Mouse (Mus musculus): Measurements from ENCODE around the gene Endod1. TPM values are rescaled to one million over a fixed set of nuclear protein-coding genes. Genes with fewer than 3 reads are reported as not detected.

Gene Endod1
- polyA plus RNA-seq, 2 experiments from 2014 or later: 23.0 to 31.9 TPM

GRCm38 (mm10) chr9:14313968-14314367 lies 67.3 kb downstream of the Endod1 start:
- no peak for ATAC-seq

- no peak for ATAC-seq
Observed at GRCm38 (mm10) chr9:14307341-14307740, 74.0 kb downstream of the Endod1 start.

GRCm38 (mm10) chr9:14304262-14304968 lies 76.9 kb downstream of the Endod1 start:
- ATAC-seq: no peak

Other genes starting within 250 kb of the Endod1 start
- 10 to 100 TPM; 18.5 to 25.4 TPM for gene Sesn3, start 106.4 kb downstream of the Endod1 start, polyA plus RNA-seq (2017; shearing (Covaris generic))
- gene Kdm4d, start 119.0 kb upstream of the Endod1 start, polyA plus RNA-seq (2017; shearing (Covaris generic)): 1 to 10 TPM; 2.4 to 2.5 TPM
- gene Cwc15, start 119.1 kb upstream of the Endod1 start, polyA plus RNA-seq (2017; shearing (Covaris generic)): 100 to 1,000 TPM; 189 to 201 TPM